Mouse (Mus musculus): ENCODE data around the gene Fndc10. TPM values are rescaled to one million over a fixed set of nuclear protein-coding genes. Genes with fewer than 3 reads are reported as not detected.
"Not testable (repeated sequence)": the region's sequence is repeated elsewhere in the genome, so short reads cannot be mapped to it uniquely, and the experiment has no call there.

The Fndc10 gene
- polyA plus RNA-seq, 1 experiment from 2014 or later = 5.9 TPM

- not testable (repeated sequence) for H3K9me3 ChIP-seq; ATAC-seq (ENCODE audit: low FRiP score); H3K4me2 ChIP-seq; H3K27me3 ChIP-seq; H3K4me3 ChIP-seq (replicated peaks); H3K27ac ChIP-seq; H3K9ac ChIP-seq
- Histone ChIP-seq H3K36me3 (replicated peaks) (peaks cover 62% of the 10 kb centered on the region), H3K4me1 (peaks cover 10% of the 10 kb centered on the region)
- 93% methylated on average over 10 of the region's 10 CpGs for WGBS
These were observed 46.5 kb downstream of the Fndc10 start for GRCm38 (mm10) chr4:155740681-155741080.

GRCm38 (mm10) chr4:155742684-155743083 lies 48.5 kb downstream of the Fndc10 start:
- H3K9me3 ChIP-seq = no peaks in the 10 kb centered on the region
- H3K4me3 ChIP-seq (replicated peaks) = no peak overlapping the region
- 94% methylated on average over 5 of the region's 5 CpGs for WGBS
- no peak overlapping the region for H3K9ac ChIP-seq
- H3K27ac ChIP-seq = no peak overlapping the region
- H3K27me3 ChIP-seq = no peaks in the 10 kb centered on the region
- peaks cover 80% of the 10 kb centered on the region for H3K36me3 ChIP-seq (replicated peaks)
- H3K4me2 ChIP-seq = no peak overlapping the region
- no peaks in the 10 kb centered on the region for H3K4me1 ChIP-seq
- no peak for ATAC-seq (ENCODE audit: low FRiP score)

- no peaks in the 10 kb centered on the region for H3K27me3 ChIP-seq
- peaks cover 95% of the 10 kb centered on the region for H3K36me3 ChIP-seq (replicated peaks)
- no peak for ATAC-seq (ENCODE audit: low FRiP score)
- H3K9me3 ChIP-seq = no peaks in the 10 kb centered on the region
- no peak overlapping the region for H3K27ac ChIP-seq
- no peak overlapping the region for H3K4me3 ChIP-seq (replicated peaks)
- H3K4me2 ChIP-seq = no peak overlapping the region
- no peaks in the 10 kb centered on the region for H3K4me1 ChIP-seq
- H3K9ac ChIP-seq = no peak overlapping the region
- WGBS = 90% methylated on average over 8 of the region's 8 CpGs
These were observed 50.3 kb downstream of the Fndc10 start for GRCm38 (mm10) chr4:155744474-155744873.

- no peak overlapping the region for H3K4me3 ChIP-seq (replicated peaks)
- H3K4me2 ChIP-seq = no peak overlapping the region
- no peak overlapping the region for H3K27ac ChIP-seq
- H3K27me3 ChIP-seq = no peaks in the 10 kb centered on the region
- peaks cover 95% of the 10 kb centered on the region for H3K36me3 ChIP-seq (replicated peaks)
- H3K9ac ChIP-seq = no peak overlapping the region
- ATAC-seq (ENCODE audit: low FRiP score) = no peak
- WGBS = 94% methylated on average over 5 of the region's 5 CpGs
- no peaks in the 10 kb centered on the region for H3K9me3 ChIP-seq
- H3K4me1 ChIP-seq = no peaks in the 10 kb centered on the region
These were observed 51.0 kb downstream of the Fndc10 start for GRCm38 (mm10) chr4:155745136-155745535.

Other genes starting within 250 kb of the Fndc10 start
- not detected in 2 replicates for gene Tmem52, start 225.2 kb upstream of the Fndc10 start, polyA plus RNA-seq (2016; fragmentation: Nextera tagmentation; extraction: Ambion mirVana)
- 667 and 781 TPM in 2 replicates for gene Gnb1, start 203.0 kb upstream of the Fndc10 start, polyA plus RNA-seq (2016; fragmentation: Nextera tagmentation; extraction: Ambion mirVana)
- 93.5 and 101 TPM in 2 replicates for gene Nadk, start 132.0 kb upstream of the Fndc10 start, polyA plus RNA-seq (2016; fragmentation: Nextera tagmentation; extraction: Ambion mirVana)
- gene Slc35e2, start 92.9 kb upstream of the Fndc10 start, polyA plus RNA-seq (2016; fragmentation: Nextera tagmentation; extraction: Ambion mirVana) = 12.9 and 14.1 TPM in 2 replicates
- 91.6 and 97.7 TPM in 2 replicates for gene Cdk11b, start 69.5 kb upstream of the Fndc10 start, polyA plus RNA-seq (2016; fragmentation: Nextera tagmentation; extraction: Ambion mirVana)
- not detected in 2 replicates for gene Gm10563, start 48.9 kb upstream of the Fndc10 start, polyA plus RNA-seq (2016; fragmentation: Nextera tagmentation; extraction: Ambion mirVana)
- gene Mmp23, start 41.0 kb upstream of the Fndc10 start, polyA plus RNA-seq (2016; fragmentation: Nextera tagmentation; extraction: Ambion mirVana) = 2.2 and 2.4 TPM in 2 replicates
- gene Mib2, start 25.1 kb upstream of the Fndc10 start, polyA plus RNA-seq (2016; fragmentation: Nextera tagmentation; extraction: Ambion mirVana) = 30.7 and 35.8 TPM in 2 replicates
- 137 and 139 TPM in 2 replicates for gene Ssu72, start 10.5 kb downstream of the Fndc10 start, polyA plus RNA-seq (2016; fragmentation: Nextera tagmentation; extraction: Ambion mirVana)
- 2.5 and 3.2 TPM in 2 replicates for gene Tmem240, start 40.5 kb downstream of the Fndc10 start, polyA plus RNA-seq (2016; fragmentation: Nextera tagmentation; extraction: Ambion mirVana)
- 95.3 and 99.0 TPM in 2 replicates for gene Atad3a, start 66.8 kb downstream of the Fndc10 start, polyA plus RNA-seq (2016; fragmentation: Nextera tagmentation; extraction: Ambion mirVana)
- 9.8 and 11.5 TPM in 2 replicates for gene Vwa1, start 80.4 kb downstream of the Fndc10 start, polyA plus RNA-seq (2016; fragmentation: Nextera tagmentation; extraction: Ambion mirVana)
- 0.22 and 0.35 TPM in 2 replicates for gene Tmem88b, start 91.5 kb downstream of the Fndc10 start, polyA plus RNA-seq (2016; fragmentation: Nextera tagmentation; extraction: Ambion mirVana)
- gene Ankrd65, start 96.1 kb downstream of the Fndc10 start, polyA plus RNA-seq (2016; fragmentation: Nextera tagmentation; extraction: Ambion mirVana) = not detected in 2 replicates
- 209 and 210 TPM in 2 replicates for gene Mrpl20, start 108.5 kb downstream of the Fndc10 start, polyA plus RNA-seq (2016; fragmentation: Nextera tagmentation; extraction: Ambion mirVana)
- gene Ccnl2, start 118.1 kb downstream of the Fndc10 start, polyA plus RNA-seq (2016; fragmentation: Nextera tagmentation; extraction: Ambion mirVana) = 195 and 202 TPM in 2 replicates
- 131 and 132 TPM in 2 replicates for gene Aurkaip1, start 136.9 kb downstream of the Fndc10 start, polyA plus RNA-seq (2016; fragmentation: Nextera tagmentation; extraction: Ambion mirVana)
- 22.9 and 24.3 TPM in 2 replicates for gene Mxra8, start 145.3 kb downstream of the Fndc10 start, polyA plus RNA-seq (2016; fragmentation: Nextera tagmentation; extraction: Ambion mirVana)
- 6.1 and 9.2 TPM in 2 replicates for gene Dvl1, start 153.1 kb downstream of the Fndc10 start, polyA plus RNA-seq (2016; fragmentation: Nextera tagmentation; extraction: Ambion mirVana)
- 0.51 and 0.61 TPM in 2 replicates for gene Tas1r3, start 169.0 kb downstream of the Fndc10 start, polyA plus RNA-seq (2016; fragmentation: Nextera tagmentation; extraction: Ambion mirVana)
- 17.9 and 23.4 TPM in 2 replicates for gene Cptp, start 175.1 kb downstream of the Fndc10 start, polyA plus RNA-seq (2016; fragmentation: Nextera tagmentation; extraction: Ambion mirVana)
- 92.2 and 94.1 TPM in 2 replicates for gene Ints11, start 175.2 kb downstream of the Fndc10 start, polyA plus RNA-seq (2016; fragmentation: Nextera tagmentation; extraction: Ambion mirVana)
- gene Pusl1, start 197.4 kb downstream of the Fndc10 start, polyA plus RNA-seq (2016; fragmentation: Nextera tagmentation; extraction: Ambion mirVana) = 44.6 and 48.8 TPM in 2 replicates
- gene Acap3, start 197.5 kb downstream of the Fndc10 start, polyA plus RNA-seq (2016; fragmentation: Nextera tagmentation; extraction: Ambion mirVana) = 47.9 and 57.2 TPM in 2 replicates
- 154 and 159 TPM in 2 replicates for gene Ube2j2, start 249.5 kb downstream of the Fndc10 start, polyA plus RNA-seq (2016; fragmentation: Nextera tagmentation; extraction: Ambion mirVana)